In the genomic region with DNA sequence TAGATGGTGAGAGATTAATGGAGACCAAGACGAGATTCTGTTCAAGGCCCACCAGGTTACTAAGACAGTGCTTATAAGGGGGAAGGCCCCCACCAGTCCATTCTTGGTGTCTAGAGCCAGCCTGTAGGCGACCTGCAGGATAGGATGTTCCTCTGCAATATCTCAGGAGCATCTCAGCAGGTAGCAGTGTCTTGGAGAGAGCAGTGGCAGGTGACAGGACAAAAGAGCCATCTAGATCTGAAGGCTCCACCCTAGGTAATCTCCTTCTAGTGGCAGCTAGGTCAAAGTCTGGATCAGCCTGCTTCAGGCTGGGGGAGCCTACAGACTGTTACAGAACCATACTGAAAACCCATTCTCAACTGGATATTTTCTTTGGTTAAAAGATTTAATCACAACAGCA, we compare ENCODE assay signal across 32 mouse cellular contexts. TPM values are rescaled to one million over a fixed set of nuclear protein-coding genes. Genes with fewer than 3 reads are reported as not detected.
"Had no signal": no experiment of that assay in that cellular context is flagged by ENCODE, and none has a peak within 500 bp of the region (broad histone marks: within the 10 kb centered on the region; RNA-seq: fewer than 3 reads in every experiment).

No protein-coding gene starts in this region.

- DNase-seq: cerebellum, adult 9-11 months; cerebellum, postnatal 10 days; cerebellum, postnatal 14 days; cerebellum, postnatal 25 days; cerebellum, postnatal 36 days; embryo, embryonic 11 days; forebrain, postnatal 0 days; gastrocnemius, adult 2 months; gastrocnemius, postnatal 10 days; gastrocnemius, postnatal 14 days; gastrocnemius, postnatal 25 days; gastrocnemius, postnatal 36 days; heart, adult 11 months; heart, adult 18-20 months; heart, adult 2 months had no signal

- ATAC-seq: forebrain, embryonic 13.5 days; forebrain, embryonic 14.5 days; forebrain, embryonic 15.5 days; forebrain, embryonic 16.5 days; forebrain, postnatal 0 days had no signal

- H3K27ac ChIP-seq: embryonic facial prominence, embryonic 10.5 days; embryonic facial prominence, embryonic 12.5 days; embryonic facial prominence, embryonic 13.5 days; embryonic facial prominence, embryonic 15.5 days; forebrain, embryonic 10.5 days; forebrain, embryonic 12.5 days; forebrain, embryonic 13.5 days; forebrain, embryonic 15.5 days; gastrocnemius, adult 2 months; heart, adult 2 months had no signal

- H3K36me3 ChIP-seq: embryonic facial prominence, embryonic 10.5 days; embryonic facial prominence, embryonic 12.5 days; embryonic facial prominence, embryonic 13.5 days; embryonic facial prominence, embryonic 15.5 days; forebrain, embryonic 10.5 days; forebrain, embryonic 12.5 days; forebrain, embryonic 15.5 days had no signal

- H3K4me3 ChIP-seq: embryonic facial prominence, embryonic 10.5 days; embryonic facial prominence, embryonic 12.5 days; embryonic facial prominence, embryonic 13.5 days; embryonic facial prominence, embryonic 15.5 days; erythroblast, embryonic 14.5 days; forebrain, embryonic 10.5 days; forebrain, embryonic 12.5 days; forebrain, embryonic 13.5 days; forebrain, embryonic 15.5 days; gastrocnemius, adult 2 months; heart, adult 2 months had no signal

- H3K4me1 ChIP-seq: embryonic facial prominence, embryonic 10.5 days; embryonic facial prominence, embryonic 12.5 days; embryonic facial prominence, embryonic 13.5 days; embryonic facial prominence, embryonic 15.5 days; forebrain, embryonic 10.5 days; forebrain, embryonic 12.5 days; forebrain, embryonic 13.5 days; forebrain, embryonic 15.5 days had no signal

- H3K27me3 ChIP-seq: embryonic facial prominence, embryonic 12.5 days; embryonic facial prominence, embryonic 13.5 days; embryonic facial prominence, embryonic 15.5 days; forebrain, embryonic 12.5 days; forebrain, embryonic 13.5 days; forebrain, embryonic 15.5 days had no signal

- H3K9me3 ChIP-seq: embryonic facial prominence, embryonic 10.5 days; embryonic facial prominence, embryonic 12.5 days; embryonic facial prominence, embryonic 13.5 days; embryonic facial prominence, embryonic 15.5 days; forebrain, embryonic 10.5 days; forebrain, embryonic 12.5 days; forebrain, embryonic 13.5 days; forebrain, embryonic 15.5 days had no signal

- H3K4me2 ChIP-seq: embryonic facial prominence, embryonic 12.5 days; embryonic facial prominence, embryonic 13.5 days; embryonic facial prominence, embryonic 15.5 days; forebrain, embryonic 12.5 days; forebrain, embryonic 13.5 days; forebrain, embryonic 15.5 days had no signal

- H3K9ac ChIP-seq: embryonic facial prominence, embryonic 12.5 days; embryonic facial prominence, embryonic 13.5 days; embryonic facial prominence, embryonic 15.5 days; forebrain, embryonic 12.5 days; forebrain, embryonic 13.5 days; forebrain, embryonic 15.5 days; forebrain, postnatal 0 days had no signal

RNA-seq across cellular contexts. Expression of a gene that starts 52.1 kb away (rescaled TPM):
- polyA plus RNA-seq: cortical plate, adult 2 months; embryonic facial prominence, embryonic 10.5 days; embryonic facial prominence, embryonic 11.5 days; embryonic facial prominence, embryonic 12.5 days; embryonic facial prominence, embryonic 13.5 days; embryonic facial prominence, embryonic 14.5 days; embryonic facial prominence, embryonic 15.5 days; erythroblast, embryonic 14.5 days; forebrain, embryonic 10.5 days; forebrain, embryonic 11.5 days; forebrain, embryonic 12.5 days; forebrain, embryonic 13.5 days; forebrain, embryonic 14.5 days; forebrain, embryonic 15.5 days; forebrain, embryonic 16.5 days; forebrain, postnatal 0 days; frontal cortex, adult 2 months; gonadal fat pad, adult 2 months; heart, adult 2 months had no signal

RNA-seq across cellular contexts. Expression of a gene that starts 54.9 kb away (rescaled TPM):
- polyA plus RNA-seq: cortical plate, adult 2 months; embryonic facial prominence, embryonic 10.5 days; embryonic facial prominence, embryonic 11.5 days; embryonic facial prominence, embryonic 12.5 days; embryonic facial prominence, embryonic 13.5 days; embryonic facial prominence, embryonic 14.5 days; embryonic facial prominence, embryonic 15.5 days; erythroblast, embryonic 14.5 days; forebrain, embryonic 10.5 days; forebrain, embryonic 11.5 days; forebrain, embryonic 13.5 days; forebrain, embryonic 14.5 days; forebrain, embryonic 15.5 days; forebrain, embryonic 16.5 days; forebrain, postnatal 0 days; gonadal fat pad, adult 2 months; heart, adult 2 months had no signal

RNA-seq across cellular contexts. Expression of a gene that starts 58.7 kb away (rescaled TPM):
- polyA plus RNA-seq: cortical plate, adult 2 months; embryonic facial prominence, embryonic 10.5 days; embryonic facial prominence, embryonic 11.5 days; embryonic facial prominence, embryonic 12.5 days; embryonic facial prominence, embryonic 13.5 days; embryonic facial prominence, embryonic 14.5 days; embryonic facial prominence, embryonic 15.5 days; erythroblast, embryonic 14.5 days; forebrain, embryonic 10.5 days; forebrain, embryonic 11.5 days; forebrain, embryonic 12.5 days; forebrain, embryonic 13.5 days; forebrain, embryonic 14.5 days; forebrain, embryonic 15.5 days; forebrain, embryonic 16.5 days; forebrain, postnatal 0 days; frontal cortex, adult 2 months; gonadal fat pad, adult 2 months; heart, adult 2 months had no signal
